Mouse (Mus musculus): Measurements from ENCODE around the gene Cnn3. TPM values are rescaled to one million over a fixed set of nuclear protein-coding genes. Genes with fewer than 3 reads are reported as not detected.

Gene Cnn3
- total RNA-seq, 1 experiment, result 241 TPM

- no peaks in the 10 kb centered on the region for H3K36me3 ChIP-seq (ENCODE audit: control insufficient read depth, insufficient read depth, low read length, poor library complexity, severe bottlenecking)
- H3K9me3 ChIP-seq (ENCODE audit: control insufficient read depth, insufficient read depth, low read depth, low read length), result no peaks in the 10 kb centered on the region
- in situ Hi-C loops (cut with MboI; ENCODE audit: low sequenced_read_pairs in 2 of 2, unreplicated experiment in 2 of 2), result no loop called here
- H3K27ac ChIP-seq (ENCODE audit: insufficient read depth, low read depth, low read length, poor library complexity, severe bottlenecking), result no peak overlapping the region
- TF ChIP-seq CHD2 (IDR thresholded peaks at IDR 0.05; ENCODE audit: low read depth, low read length) (no peak), ZNF384 (IDR thresholded peaks at IDR 0.05; ENCODE audit: low read depth, low read length) (no peak), ZC3H11A (IDR thresholded peaks at IDR 0.05; ENCODE audit: borderline replicate concordance, low read depth, low read length) (no peak), MAFK (IDR thresholded peaks at IDR 0.05; ENCODE audit: insufficient read depth, low read depth, low read length) (no peak), HCFC1 (IDR thresholded peaks at IDR 0.05; ENCODE audit: borderline replicate concordance, insufficient read depth, low read length) (no peak)
- no peak overlapping the region for H3K4me3 ChIP-seq (ENCODE audit: insufficient read depth in 1 of 2, low read depth in 1 of 2, low read length in 2 of 2, poor library complexity in 1 of 2, severe bottlenecking in 1 of 2)
- H3K9ac ChIP-seq (ENCODE audit: insufficient read depth, low read depth, low read length, poor library complexity, severe bottlenecking), result no peak overlapping the region
- peaks cover 0 to 21% of the 10 kb centered on the region in 2 experiments; a peak in 1 of 4 replicates for H3K4me1 ChIP-seq (ENCODE audit: control insufficient read depth in 2 of 2, insufficient read depth in 2 of 2, low read length in 2 of 2, poor library complexity in 1 of 2)
- no peak for DNase-seq (ENCODE audit: low read depth, low spot score)
Measured at GRCm38 (mm10) chr3:121480961-121481436, 54.7 kb downstream of the Cnn3 start.

- no peak for TF ChIP-seq ZC3H11A (IDR thresholded peaks at IDR 0.05; ENCODE audit: borderline replicate concordance, low read depth, low read length)
- TF ChIP-seq ZNF384 (IDR thresholded peaks at IDR 0.05; ENCODE audit: low read depth, low read length), result no peak
- no peak for TF ChIP-seq HCFC1 (IDR thresholded peaks at IDR 0.05; ENCODE audit: borderline replicate concordance, insufficient read depth, low read length)
- no peak for TF ChIP-seq MAFK (IDR thresholded peaks at IDR 0.05; ENCODE audit: insufficient read depth, low read depth, low read length)
- TF ChIP-seq CHD2 (IDR thresholded peaks at IDR 0.05; ENCODE audit: low read depth, low read length), result no peak
- no peak for DNase-seq (ENCODE audit: low read depth, low spot score)
- in situ Hi-C loops (cut with MboI; ENCODE audit: low sequenced_read_pairs in 2 of 2, unreplicated experiment in 2 of 2), result no loop called here
- Histone ChIP-seq H3K9ac (ENCODE audit: insufficient read depth, low read depth, low read length, poor library complexity, severe bottlenecking) (no peak overlapping the region), H3K27ac (ENCODE audit: insufficient read depth, low read depth, low read length, poor library complexity, severe bottlenecking) (no peak overlapping the region), H3K36me3 (ENCODE audit: control insufficient read depth, insufficient read depth, low read length, poor library complexity, severe bottlenecking) (no peaks in the 10 kb centered on the region), H3K9me3 (ENCODE audit: control insufficient read depth, insufficient read depth, low read depth, low read length) (no peaks in the 10 kb centered on the region), H3K4me3 (ENCODE audit: insufficient read depth in 1 of 2, low read depth in 1 of 2, low read length in 2 of 2, poor library complexity in 1 of 2, severe bottlenecking in 1 of 2) (no peak overlapping the region), H3K4me1 (ENCODE audit: control insufficient read depth in 2 of 2, insufficient read depth in 2 of 2, low read length in 2 of 2, poor library complexity in 1 of 2) (peaks cover 0 to 21% of the 10 kb centered on the region in 2 experiments; a peak in 1 of 4 replicates)
Measured at GRCm38 (mm10) chr3:121481564-121481963, 55.3 kb downstream of the Cnn3 start.

GRCm38 (mm10) chr3:121483266-121484161 is 57.2 kb downstream of the Cnn3 start:
- Histone ChIP-seq H3K9ac (ENCODE audit: insufficient read depth, low read depth, low read length, poor library complexity, severe bottlenecking) (no peak overlapping the region), H3K4me3 (ENCODE audit: insufficient read depth in 1 of 2, low read depth in 1 of 2, low read length in 2 of 2, poor library complexity in 1 of 2, severe bottlenecking in 1 of 2) (no peak overlapping the region), H3K27ac (ENCODE audit: insufficient read depth, low read depth, low read length, poor library complexity, severe bottlenecking) (no peak overlapping the region), H3K9me3 (ENCODE audit: control insufficient read depth, insufficient read depth, low read depth, low read length) (no peaks in the 10 kb centered on the region), H3K4me1 (ENCODE audit: control insufficient read depth in 2 of 2, insufficient read depth in 2 of 2, low read length in 2 of 2, poor library complexity in 1 of 2) (peaks cover 0 to 21% of the 10 kb centered on the region in 2 experiments; a peak in 1 of 4 replicates), H3K36me3 (ENCODE audit: control insufficient read depth, insufficient read depth, low read length, poor library complexity, severe bottlenecking) (no peaks in the 10 kb centered on the region)
- in situ Hi-C loops (cut with MboI; ENCODE audit: low sequenced_read_pairs in 2 of 2, unreplicated experiment in 2 of 2), result no loop called here
- no peak for DNase-seq (ENCODE audit: low read depth, low spot score)
- TF ChIP-seq CHD2 (IDR thresholded peaks at IDR 0.05; ENCODE audit: low read depth, low read length) (no peak), ZC3H11A (IDR thresholded peaks at IDR 0.05; ENCODE audit: borderline replicate concordance, low read depth, low read length) (no peak), HCFC1 (IDR thresholded peaks at IDR 0.05; ENCODE audit: borderline replicate concordance, insufficient read depth, low read length) (no peak), ZNF384 (IDR thresholded peaks at IDR 0.05; ENCODE audit: low read depth, low read length) (no peak), MAFK (IDR thresholded peaks at IDR 0.05; ENCODE audit: insufficient read depth, low read depth, low read length) (no peak)

- Histone ChIP-seq H3K27ac (ENCODE audit: insufficient read depth, low read depth, low read length, poor library complexity, severe bottlenecking) (no peak overlapping the region), H3K4me1 (ENCODE audit: control insufficient read depth in 2 of 2, insufficient read depth in 2 of 2, low read length in 2 of 2, poor library complexity in 1 of 2) (peaks cover 0 to 14% of the 10 kb centered on the region in 2 experiments; a peak in 1 of 4 replicates), H3K9me3 (ENCODE audit: control insufficient read depth, insufficient read depth, low read depth, low read length) (no peaks in the 10 kb centered on the region), H3K4me3 (ENCODE audit: insufficient read depth in 1 of 2, low read depth in 1 of 2, low read length in 2 of 2, poor library complexity in 1 of 2, severe bottlenecking in 1 of 2) (no peak overlapping the region), H3K9ac (ENCODE audit: insufficient read depth, low read depth, low read length, poor library complexity, severe bottlenecking) (no peak overlapping the region), H3K36me3 (ENCODE audit: control insufficient read depth, insufficient read depth, low read length, poor library complexity, severe bottlenecking) (no peaks in the 10 kb centered on the region)
- in situ Hi-C loops (cut with MboI; ENCODE audit: low sequenced_read_pairs in 2 of 2, unreplicated experiment in 2 of 2), result no loop called here
- no peak for TF ChIP-seq ZC3H11A (IDR thresholded peaks at IDR 0.05; ENCODE audit: borderline replicate concordance, low read depth, low read length)
- no peak for DNase-seq (ENCODE audit: low read depth, low spot score)
Measured at GRCm38 (mm10) chr3:121485201-121485600, 58.9 kb downstream of the Cnn3 start.
